Mouse (Mus musculus) limb, embryonic 14.5 days (tissue): Measurements from ENCODE around the gene Qrsl1. TPM values are rescaled to one million over a fixed set of nuclear protein-coding genes. Genes with fewer than 3 reads are reported as not detected.

Experiments
- ATAC-seq: fragments of 200-750 bp; cut with Nextera tagmentation; 2 replicates; pipeline ENCODE4 v1.8.0; 2017; ENCODE audit warnings: low read depth, moderate number of reproducible peaks, moderate TSS enrichment; ENCODE audit not compliant: low FRiP score
- DNase-seq: peaks from one replicate; pipeline ENCODE4 v3.0.0-alpha.2; 2015; ENCODE audit warnings: low spot score
- H3K27ac ChIP-seq: fragments of 300-500 bp; sonication (generic); replicated peaks from 2 replicates; pipeline ENCODE4 v1.5.1; 2014; ENCODE audit warnings: low read depth, mild to moderate bottlenecking, low read length, moderate library complexity, mixed read lengths
- H3K27me3 ChIP-seq: fragments of 300-500 bp; sonication (generic); 2 replicates; pipeline ENCODE4 v1.6.1; 2014; ENCODE audit warnings: low read length, mixed read lengths; ENCODE audit not compliant: control insufficient read depth, insufficient read depth
- H3K36me3 ChIP-seq: fragments of 300-500 bp; sonication (generic); 2 replicates; pipeline ENCODE4 v1.6.1; 2014; ENCODE audit warnings: mild to moderate bottlenecking, low read length, moderate library complexity, mixed read lengths; ENCODE audit not compliant: control insufficient read depth, insufficient read depth
- H3K4me1 ChIP-seq: fragments of 300-500 bp; sonication (generic); 2 replicates; pipeline ENCODE4 v1.6.1; 2014; ENCODE audit warnings: antibody characterized with exemption, low read length, mixed read lengths; ENCODE audit not compliant: control insufficient read depth, insufficient read depth
- H3K4me2 ChIP-seq: fragments of 300-500 bp; sonication (generic); replicated peaks from 2 replicates; pipeline ENCODE4 v1.6.1; 2014; ENCODE audit warnings: low read depth, mild to moderate bottlenecking, low read length, moderate library complexity; ENCODE audit not compliant: severe bottlenecking
- H3K4me3 ChIP-seq: fragments of 300-500 bp; sonication (generic); replicated peaks from 2 replicates; pipeline ENCODE4 v1.5.1; 2014; ENCODE audit warnings: low read length
- H3K9ac ChIP-seq: fragments of 300-500 bp; sonication (generic); 2 replicates; pipeline ENCODE4 v1.6.1; 2014; ENCODE audit warnings: mild to moderate bottlenecking, low read depth, low read length, moderate library complexity; ENCODE audit not compliant: severe bottlenecking
- H3K9me3 ChIP-seq: fragments of 300-500 bp; sonication (generic); 2 replicates; pipeline ENCODE4 v1.6.1; 2016; ENCODE audit warnings: low read length; ENCODE audit not compliant: control insufficient read depth
- POLR2A ChIP-seq: fragments of 200-500 bp; IDR thresholded peaks from 2 replicates; pipeline ENCODE4 v1.8.0; 2012; ENCODE audit warnings: inconsistent platforms, mild to moderate bottlenecking, moderate library complexity, borderline replicate concordance; ENCODE audit not compliant: insufficient read depth, insufficient read length; ENCODE audit errors: extremely low read depth
- WGBS: fragments of 180-500 bp; shearing (Covaris S2); extraction: QIAGEN DNeasy Blood & Tissue Kit; methylation state at CpG from one replicate; pipeline ENCODE4 v1.1.7; 2014; 5-methylcytosine and 5-hydroxymethylcytosine counted together
- polyA plus RNA-seq, 2 experiments: library from polyadenylated mRNA; depleted of rRNA in 1 of 2; stranded (reverse) in 1 of 2; unstranded in 1 of 2; fragments of >200 nt; fragmentation: Nextera tagmentation in 1 of 2; extraction: Ambion mirVana in 1 of 2; gene quantifications; 2 replicates each; pipeline versions ENCODE4 v1.2.1 to v1.2.3; 2012 to 2014

Gene Qrsl1
- polyA plus RNA-seq, 2 experiments: 17.5 to 21.9 TPM

- H3K4me2 ChIP-seq: no peak overlapping the region
- H3K9ac ChIP-seq: no peak overlapping the region
- no peaks in the 10 kb centered on the region for H3K36me3 ChIP-seq
- H3K27me3 ChIP-seq: no peaks in the 10 kb centered on the region
- H3K9me3 ChIP-seq: no peaks in the 10 kb centered on the region
- H3K4me1 ChIP-seq: no peaks in the 10 kb centered on the region
- DNase-seq: no peak
- 79% methylated on average over 3 of the region's 3 CpGs for WGBS
- H3K4me3 ChIP-seq: no peak overlapping the region
- TF ChIP-seq POLR2A: no peak
- H3K27ac ChIP-seq: no peak overlapping the region
- no peak for ATAC-seq
These were observed 52.1 kb downstream of the Qrsl1 start for GRCm38 (mm10) chr10:43849478-43849877.

- H3K36me3 ChIP-seq: no peaks in the 10 kb centered on the region
- H3K4me3 ChIP-seq: no peak overlapping the region
- ATAC-seq: no peak
- H3K9ac ChIP-seq: no peak overlapping the region
- 64% methylated on average over 2 of the region's 2 CpGs for WGBS
- H3K4me1 ChIP-seq: no peaks in the 10 kb centered on the region
- no peak overlapping the region for H3K27ac ChIP-seq
- H3K9me3 ChIP-seq: no peaks in the 10 kb centered on the region
- H3K27me3 ChIP-seq: no peaks in the 10 kb centered on the region
- DNase-seq: no peak
- no peak for TF ChIP-seq POLR2A
- no peak overlapping the region for H3K4me2 ChIP-seq
These were observed 55.4 kb downstream of the Qrsl1 start for GRCm38 (mm10) chr10:43846141-43846622.

- Histone ChIP-seq H3K4me3 (no peak overlapping the region), H3K27me3 (no peaks in the 10 kb centered on the region), H3K4me1 (no peaks in the 10 kb centered on the region), H3K27ac (no peak overlapping the region), H3K9ac (no peak overlapping the region), H3K9me3 (no peaks in the 10 kb centered on the region), H3K36me3 (no peaks in the 10 kb centered on the region), H3K4me2 (no peak overlapping the region)
- no peak for TF ChIP-seq POLR2A
- DNase-seq (no peak), ATAC-seq (no peak)
- WGBS: 84% methylated on average over 3 of the region's 3 CpGs
These were observed 56.1 kb downstream of the Qrsl1 start for GRCm38 (mm10) chr10:43845442-43845841.

- 71% methylated on average over 5 of the region's 5 CpGs for WGBS
- no peak overlapping the region for H3K4me3 ChIP-seq
- DNase-seq: no peak
- H3K36me3 ChIP-seq: no peaks in the 10 kb centered on the region
- H3K27me3 ChIP-seq: no peaks in the 10 kb centered on the region
- no peak for TF ChIP-seq POLR2A
- H3K4me1 ChIP-seq: no peaks in the 10 kb centered on the region
- no peak overlapping the region for H3K9ac ChIP-seq
- no peak for ATAC-seq
- no peak overlapping the region for H3K27ac ChIP-seq
- no peaks in the 10 kb centered on the region for H3K9me3 ChIP-seq
- H3K4me2 ChIP-seq: no peak overlapping the region
These were observed 60.1 kb downstream of the Qrsl1 start for GRCm38 (mm10) chr10:43841441-43841840.

GRCm38 (mm10) chr10:43832868-43833267, 68.7 kb downstream of the Qrsl1 start:
- Histone ChIP-seq H3K36me3 (no peaks in the 10 kb centered on the region), H3K27me3 (no peaks in the 10 kb centered on the region), H3K4me1 (peaks cover 6% of the 10 kb centered on the region; the same call in 1 of the 2 replicates), H3K4me3 (no peak overlapping the region), H3K4me2 (no peak overlapping the region), H3K9ac (no peak overlapping the region), H3K27ac (no peak overlapping the region), H3K9me3 (no peaks in the 10 kb centered on the region)
- WGBS: 24% methylated on average over 5 of the region's 5 CpGs
- DNase-seq: no peak
- ATAC-seq: no peak
- no peak for TF ChIP-seq POLR2A
